Mouse (Mus musculus) intestine, embryonic 15.5 days (tissue): ENCODE measurements around the gene Tagap1. TPM values are rescaled to one million over a fixed set of nuclear protein-coding genes. Genes with fewer than 3 reads are reported as not detected.

Experiments
- polyA plus RNA-seq: library from polyadenylated mRNA; unstranded; fragments of >200 nt; fragmentation: Nextera tagmentation; extraction: Ambion mirVana; gene quantifications from 2 replicates; pipeline ENCODE4 v1.2.1, GENCODE M21; 2015

Tagap1 gene
- polyA plus RNA-seq, 1 experiment from 2014 or later: 46.3 TPM

Other genes starting within 250 kb of the Tagap1 start
- 232 and 235 TPM in 2 replicates for gene Ezr, start 178.4 kb downstream of the Tagap1 start, polyA plus RNA-seq
- gene Rsph3b, start 12.5 kb downstream of the Tagap1 start, polyA plus RNA-seq: 38.9 and 42.0 TPM in 2 replicates
- 245 and 268 TPM in 2 replicates for gene Rnaset2b, start 9.5 kb upstream of the Tagap1 start, polyA plus RNA-seq
- gene Gm49721, start 17.7 kb upstream of the Tagap1 start, polyA plus RNA-seq: 0.27 and 0.33 TPM in 2 replicates
- not detected in 2 replicates for gene Gm1604a, start 64.4 kb upstream of the Tagap1 start, polyA plus RNA-seq
- gene Rps6ka2, start 209.0 kb upstream of the Tagap1 start, polyA plus RNA-seq: 8.0 and 8.9 TPM in 2 replicates